Mouse (Mus musculus) neutrophil, adult 5-6 weeks (primary cell): ENCODE results near the gene Epc2. TPM values are rescaled to one million over a fixed set of nuclear protein-coding genes. Genes with fewer than 3 reads are reported as not detected.

Experiments
- ATAC-seq: fragments of 151-379, 151-347 bp; 2 replicates; pipeline ENCODE4 v1.8.0; 2017; ENCODE audit warnings: mild to moderate bottlenecking, moderate TSS enrichment; ENCODE audit not compliant: insufficient number of reproducible peaks, poor library complexity, low FRiP score, severe bottlenecking; ENCODE audit errors: extremely low read depth
- total RNA-seq: library from RNA; stranded (forward); fragments of 200-1000 nt; gene quantifications from 2 replicates; pipeline ENCODE4 v1.2.3, GENCODE M21; 2017

The Epc2 gene
- total RNA-seq, 1 experiment from 2014 or later: 83.7 TPM

DNA sequence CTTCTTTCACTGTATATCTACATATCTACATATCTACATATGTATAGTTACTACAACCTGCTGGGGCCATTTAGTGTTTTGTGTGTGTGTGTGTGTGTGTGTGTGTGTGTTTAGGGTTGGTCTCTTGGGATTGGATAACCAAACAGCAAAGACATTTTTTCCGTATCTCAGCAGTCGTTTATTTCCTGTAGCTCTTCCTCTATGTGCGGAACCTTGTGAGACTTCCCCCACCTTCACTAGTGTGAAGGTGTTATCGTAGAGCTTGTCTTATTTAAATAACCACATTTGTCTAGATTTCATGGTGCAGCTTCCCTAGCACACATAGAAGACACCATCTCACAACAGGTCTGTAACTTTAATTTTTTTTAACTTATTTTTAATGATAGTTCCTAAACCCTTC lies 106.1 kb downstream of the Epc2 start:
- ATAC-seq: no peak

DNA sequence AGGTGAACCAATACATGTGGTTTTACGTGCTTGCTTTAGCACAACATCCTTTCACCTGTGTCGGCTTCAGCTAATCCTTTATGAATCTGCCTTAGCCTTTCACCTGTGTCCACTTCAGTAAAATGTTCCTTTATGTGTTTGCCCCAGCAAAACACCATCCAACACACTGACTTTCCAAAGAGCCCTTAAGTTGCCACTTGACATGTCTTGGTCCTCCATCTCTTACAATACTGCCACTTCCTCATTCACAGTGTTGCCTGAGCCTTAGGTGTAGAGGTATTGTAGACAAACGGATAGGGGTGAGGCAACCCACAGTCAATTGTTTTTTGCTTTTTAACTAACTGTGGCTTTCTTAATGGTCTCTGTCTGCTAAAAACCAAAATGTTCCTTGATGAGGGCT lies 107.1 kb downstream of the Epc2 start:
- no peak for ATAC-seq

GRCm38 (mm10) chr2:49562688-49563350 lies 111.5 kb downstream of the Epc2 start:
- ATAC-seq: no peak

- no peak for ATAC-seq
Observed at GRCm38 (mm10) chr2:49569862-49570777, 118.8 kb downstream of the Epc2 start.

- no peak for ATAC-seq
Observed at GRCm38 (mm10) chr2:49570778-49571101, 119.5 kb downstream of the Epc2 start.

GRCm38 (mm10) chr2:49571159-49571920 lies 120.1 kb downstream of the Epc2 start:
- no peak for ATAC-seq

DNA sequence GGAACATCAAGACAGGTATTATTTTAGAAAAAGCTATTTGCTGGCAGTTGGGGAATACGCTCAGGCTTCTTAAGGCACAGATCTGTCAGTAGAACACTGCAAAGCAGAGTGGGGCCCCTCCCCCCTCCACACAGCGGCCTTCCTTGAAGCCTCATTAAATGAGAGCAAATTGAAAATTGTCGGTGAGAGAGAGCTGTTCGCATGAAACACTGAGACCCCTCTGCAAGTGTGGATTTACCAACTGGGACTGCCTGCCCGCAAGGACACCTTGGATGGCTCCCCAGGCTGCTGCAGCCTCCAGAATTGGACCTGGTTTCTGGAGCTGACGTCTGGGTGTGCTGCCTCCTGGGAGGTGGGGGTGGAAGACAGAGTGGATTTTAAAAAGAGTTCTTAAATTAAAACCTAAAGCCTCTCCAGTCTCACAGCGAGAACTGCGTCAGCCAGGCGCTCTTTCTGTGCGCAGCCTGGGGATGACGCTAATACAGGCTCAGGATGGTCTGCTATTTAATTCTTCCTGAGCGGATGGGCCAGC lies 120.9 kb downstream of the Epc2 start:
- ATAC-seq: no peak

DNA sequence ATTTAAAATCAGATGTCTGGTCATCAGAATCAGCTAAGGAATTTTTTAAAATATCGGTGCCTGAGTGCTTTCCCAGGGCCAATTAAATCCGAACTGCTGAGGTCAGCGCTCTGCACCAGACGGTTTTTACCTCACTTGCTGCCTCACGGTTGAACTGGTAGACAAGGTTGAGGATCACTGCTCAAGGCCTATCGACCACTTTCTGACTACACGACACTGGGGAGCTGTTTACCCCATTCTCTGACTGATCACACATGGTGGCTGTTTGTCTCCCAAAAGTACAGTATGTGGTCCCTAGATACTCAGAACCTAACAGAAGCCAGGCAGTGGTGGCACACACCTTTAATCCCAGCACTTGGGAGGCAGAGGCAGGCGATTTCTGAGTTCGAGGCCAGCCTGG lies 121.4 kb downstream of the Epc2 start:
- ATAC-seq: no peak

DNA sequence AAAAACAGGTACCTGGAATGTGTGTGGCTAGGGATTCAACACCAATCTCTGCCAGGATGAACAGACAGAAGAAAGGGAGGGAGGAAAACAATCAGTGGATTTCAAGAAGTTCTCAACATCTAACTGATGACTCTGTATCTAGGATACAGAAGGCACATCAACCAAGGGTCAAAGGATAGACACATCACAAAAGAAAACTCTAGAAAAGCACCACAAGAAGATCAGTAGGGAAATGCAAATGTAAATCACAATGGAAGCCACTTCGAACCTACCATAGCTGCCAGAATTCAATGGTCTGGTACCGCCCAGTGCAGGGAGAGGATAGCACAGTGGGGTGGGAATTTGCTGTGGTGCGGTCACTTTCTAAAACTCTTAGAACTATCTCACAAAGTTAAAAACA lies 122.0 kb downstream of the Epc2 start:
- no peak for ATAC-seq

DNA sequence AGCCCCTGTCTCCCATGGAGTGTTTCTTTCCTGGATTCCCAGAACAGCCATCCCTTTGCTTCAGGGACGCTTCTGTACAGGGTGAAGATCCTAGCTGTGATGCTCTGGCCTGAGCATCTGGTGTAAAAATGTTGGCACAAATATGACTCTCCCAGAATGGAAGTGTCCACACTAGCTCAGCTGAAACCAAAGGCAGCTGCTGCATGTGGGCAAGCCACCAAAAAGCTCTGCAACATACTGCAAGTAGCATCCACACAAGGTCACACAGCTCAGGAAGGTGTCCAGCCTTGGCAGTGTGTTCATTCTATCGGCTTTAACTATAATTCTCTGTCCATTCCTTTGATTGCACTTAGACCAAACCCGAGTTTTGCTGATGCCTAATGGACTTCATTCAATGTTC lies 129.3 kb downstream of the Epc2 start:
- ATAC-seq: no peak

- ATAC-seq: no peak
Observed at GRCm38 (mm10) chr2:49582546-49582945, 131.3 kb downstream of the Epc2 start.

- no peak for ATAC-seq
Observed at GRCm38 (mm10) chr2:49583311-49583710, 132.0 kb downstream of the Epc2 start.

- no peak for ATAC-seq
Observed at GRCm38 (mm10) chr2:49590450-49590849, 139.2 kb downstream of the Epc2 start.

DNA sequence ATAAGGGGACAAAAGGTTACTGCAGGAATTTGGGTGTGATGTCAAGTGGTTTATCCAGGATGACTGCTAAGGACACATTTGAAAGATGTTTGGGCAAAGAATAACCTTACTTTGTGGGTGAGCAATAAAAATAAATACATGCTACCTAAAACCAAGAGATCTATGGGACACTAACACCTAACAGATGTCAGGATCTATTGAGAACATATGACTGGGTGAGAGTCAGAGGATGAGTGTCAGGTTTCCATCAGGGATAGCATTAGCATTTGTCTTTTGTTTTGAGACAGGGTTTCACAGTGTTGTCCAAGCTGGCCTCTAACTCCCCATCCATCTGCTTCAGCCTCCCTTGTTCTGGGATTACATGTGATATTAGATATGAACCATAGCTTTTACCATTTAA lies 141.6 kb downstream of the Epc2 start:
- no peak for ATAC-seq

DNA sequence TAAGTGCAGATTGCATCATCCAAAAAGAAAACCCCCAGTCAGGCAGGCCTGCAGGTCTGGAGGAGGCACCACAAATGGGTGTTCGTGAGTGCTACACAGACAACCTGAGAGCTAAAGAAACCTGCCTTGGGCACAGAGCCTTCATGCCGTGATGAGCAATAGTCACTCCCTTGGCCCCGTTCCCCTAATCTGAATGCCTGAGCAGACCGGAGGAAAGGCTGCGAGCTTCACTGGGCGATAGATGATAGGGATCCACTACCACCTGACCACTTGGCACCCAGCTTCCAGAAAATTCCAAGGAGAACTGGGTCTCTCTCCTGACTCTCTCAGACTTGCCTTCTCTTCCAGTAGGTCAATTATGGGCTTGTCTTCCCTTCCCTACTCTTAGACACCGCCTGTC lies 143.6 kb downstream of the Epc2 start:
- no peak for ATAC-seq

DNA sequence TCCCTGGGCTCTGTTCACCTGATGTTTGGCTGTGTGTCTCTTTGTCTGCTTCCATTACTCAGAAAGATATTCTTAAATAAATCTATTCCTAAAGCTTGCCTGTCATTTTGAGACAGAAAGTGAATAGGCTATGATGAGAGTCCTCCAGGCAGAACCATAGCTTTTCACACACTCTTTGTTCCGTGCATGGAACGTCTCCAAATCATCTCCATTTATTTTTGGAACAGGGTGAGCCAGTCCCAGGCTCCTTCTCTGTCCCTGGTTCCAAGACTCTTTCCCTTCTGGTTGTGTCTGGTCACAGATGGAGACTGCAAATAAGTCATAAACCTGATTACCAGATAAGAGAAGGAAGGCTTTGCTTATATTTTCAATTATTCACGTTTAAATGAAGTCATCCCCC lies 145.0 kb downstream of the Epc2 start:
- ATAC-seq: no peak

GRCm38 (mm10) chr2:49600021-49600681 lies 148.9 kb downstream of the Epc2 start:
- no peak for ATAC-seq
